Mouse (Mus musculus) heart, adult 2 months (tissue): ENCODE results near the gene Fam3b.

Source experiments
- CTCF ChIP-seq: fragments of 200-600 bp; IDR thresholded peaks from 2 replicates; pipeline ENCODE4 v1.8.1; 2022; ENCODE audit warnings: antibody characterized with exemption, mild to moderate bottlenecking, moderate library complexity
- EP300 ChIP-seq: fragments of 200-500 bp; IDR thresholded peaks from 2 replicates; pipeline ENCODE4 v1.6.1; 2011; ENCODE audit warnings: low read depth, low read length, control low read depth; ENCODE audit not compliant: insufficient read depth

- no peak for TF ChIP-seq EP300
- TF ChIP-seq CTCF: no peak
These were observed 39.0 kb downstream of the Fam3b start for GRCm38 (mm10) chr16:97475581-97475980.
